Mouse (Mus musculus) midbrain, embryonic 12.5 days (tissue): ENCODE results near the gene Msi2. TPM values are rescaled to one million over a fixed set of nuclear protein-coding genes. Genes with fewer than 3 reads are reported as not detected.

ENCODE experiments used
- ATAC-seq: fragments of 200-750 bp; cut with Nextera tagmentation; 2 replicates; pipeline ENCODE4 v1.8.0; 2017; ENCODE audit warnings: low read depth, moderate TSS enrichment, moderate library complexity; ENCODE audit not compliant: low FRiP score
- H3K27ac ChIP-seq: fragments of 300-500 bp; sonication (generic); replicated peaks from 2 replicates; pipeline ENCODE4 v1.5.1; 2016; ENCODE audit warnings: mild to moderate bottlenecking
- H3K27me3 ChIP-seq: fragments of 300-500 bp; sonication (generic); 2 replicates; pipeline ENCODE4 v1.6.1; 2016; ENCODE audit warnings: mild to moderate bottlenecking
- H3K36me3 ChIP-seq: fragments of 300-500 bp; sonication (generic); 2 replicates; pipeline ENCODE4 v1.6.1; 2016
- H3K4me1 ChIP-seq: fragments of 300-500 bp; sonication (generic); 2 replicates; pipeline ENCODE4 v1.6.1; 2016
- H3K4me2 ChIP-seq: fragments of 300-500 bp; sonication (generic); replicated peaks from 2 replicates; pipeline ENCODE4 v1.6.1; 2016; ENCODE audit warnings: mild to moderate bottlenecking, moderate library complexity
- H3K4me3 ChIP-seq: fragments of 300-500 bp; sonication (generic); 2 replicates; pipeline ENCODE4 v1.5.1; 2016; ENCODE audit warnings: mild to moderate bottlenecking
- H3K9ac ChIP-seq: fragments of 300-500 bp; sonication (generic); replicated peaks from 2 replicates; pipeline ENCODE4 v1.6.1; 2016; ENCODE audit warnings: mild to moderate bottlenecking, moderate library complexity
- H3K9me3 ChIP-seq: fragments of 300-500 bp; sonication (generic); 2 replicates; pipeline ENCODE4 v1.6.1; 2016; ENCODE audit warnings: mild to moderate bottlenecking
- WGBS: fragments of 180-500 bp; shearing (Covaris S2); methylation state at CpG from one replicate; pipeline ENCODE4 v1.1.7; 2016; 5-methylcytosine and 5-hydroxymethylcytosine counted together
- polyA plus RNA-seq: library from polyadenylated mRNA; unstranded; fragments of >200 nt; fragmentation: Nextera tagmentation; extraction: Ambion mirVana; gene quantifications from 2 replicates; pipeline ENCODE4 v1.2.1, GENCODE M21; 2016

Msi2 gene
- polyA plus RNA-seq, 1 experiment from 2014 or later = 47.9 TPM

GRCm38 (mm10) chr11:88429680-88430079 lies 288.6 kb downstream of the Msi2 start:
- Histone ChIP-seq H3K4me3 (no peak overlapping the region), H3K27ac (peak overlapping the region; percentile 39; the same call in 1 of the 2 replicates), H3K4me2 (no peak overlapping the region), H3K36me3 (0 out of 2 replicates have a peak, but pooled peaks cover 4% of the 10 kb centered on the region), H3K4me1 (peaks cover 62% of the 10 kb centered on the region), H3K9ac (no peak overlapping the region), H3K9me3 (no peaks in the 10 kb centered on the region), H3K27me3 (no peaks in the 10 kb centered on the region)
- 96% methylated on average over 6 of the region's 6 CpGs for WGBS
- no peak for ATAC-seq

GRCm38 (mm10) chr11:88425631-88426101 lies 292.6 kb downstream of the Msi2 start:
- ATAC-seq = no peak
- H3K4me2 ChIP-seq = no peak overlapping the region
- peak overlapping the region; percentile 66; the same call in 1 of the 2 replicates for H3K27ac ChIP-seq

GRCm38 (mm10) chr11:88424034-88424767 lies 294.1 kb downstream of the Msi2 start:
- Histone ChIP-seq H3K4me3 (no peak overlapping the region), H3K4me1 (peaks cover 79% of the 10 kb centered on the region), H3K9me3 (no peaks in the 10 kb centered on the region), H3K9ac (no peak overlapping the region; the same call in 1 of the 2 replicates), H3K4me2 (no peak overlapping the region), H3K36me3 (no peaks in the 10 kb centered on the region), H3K27ac (peak overlapping the region; percentile 66), H3K27me3 (no peaks in the 10 kb centered on the region)
- WGBS = 62% methylated on average over 20 of the region's 20 CpGs
- no peak for ATAC-seq

More at GRCm38 (mm10) chr11:88425631-88426101, 292.6 kb downstream of the Msi2 start:
- Histone ChIP-seq H3K9me3 (no peaks in the 10 kb centered on the region), H3K4me1 (peaks cover 79% of the 10 kb centered on the region), H3K9ac (no peak overlapping the region), H3K27me3 (no peaks in the 10 kb centered on the region), H3K4me3 (no peak overlapping the region), H3K36me3 (0 out of 2 replicates have a peak, but pooled peaks cover 4% of the 10 kb centered on the region)
- WGBS = 58% methylated on average over 9 of the region's 9 CpGs

GRCm38 (mm10) chr11:88421057-88421578 lies 297.2 kb downstream of the Msi2 start:
- 66% methylated on average over 9 of the region's 9 CpGs for WGBS
- Histone ChIP-seq H3K27ac (peak overlapping the region; percentile 77), H3K9me3 (no peaks in the 10 kb centered on the region), H3K36me3 (no peaks in the 10 kb centered on the region), H3K27me3 (no peaks in the 10 kb centered on the region), H3K4me3 (no peak overlapping the region), H3K9ac (no peak overlapping the region), H3K4me2 (no peak overlapping the region), H3K4me1 (peaks cover 68% of the 10 kb centered on the region)
- no peak for ATAC-seq

- Histone ChIP-seq H3K4me2 (no peak overlapping the region), H3K27me3 (no peaks in the 10 kb centered on the region), H3K9me3 (no peaks in the 10 kb centered on the region), H3K27ac (peak overlapping the region; percentile 58; the same call in 1 of the 2 replicates), H3K9ac (no peak overlapping the region), H3K4me3 (no peak overlapping the region), H3K36me3 (no peaks in the 10 kb centered on the region), H3K4me1 (peaks cover 62% of the 10 kb centered on the region)
- WGBS = 88% methylated on average over 9 of the region's 9 CpGs
- ATAC-seq = no peak
Measured at GRCm38 (mm10) chr11:88419657-88420366, 298.5 kb downstream of the Msi2 start.

GRCm38 (mm10) chr11:88419064-88419463 lies 299.2 kb downstream of the Msi2 start:
- no peak overlapping the region for H3K4me2 ChIP-seq
- peaks cover 62% of the 10 kb centered on the region for H3K4me1 ChIP-seq
- no peak overlapping the region for H3K9ac ChIP-seq
- no peak for ATAC-seq
- H3K9me3 ChIP-seq = no peaks in the 10 kb centered on the region
- no peak overlapping the region for H3K4me3 ChIP-seq
- WGBS = 66% methylated on average over 7 of the region's 7 CpGs
- H3K27me3 ChIP-seq = no peaks in the 10 kb centered on the region
- H3K36me3 ChIP-seq = no peaks in the 10 kb centered on the region
- H3K27ac ChIP-seq = peak overlapping the region; percentile 58

GRCm38 (mm10) chr11:88414157-88414870 lies 304.0 kb downstream of the Msi2 start:
- Histone ChIP-seq H3K4me3 (no peak overlapping the region), H3K9ac (0 out of 2 replicates have a peak overlapping the region, but pooled peaks have one; percentile 7), H3K27me3 (no peaks in the 10 kb centered on the region), H3K4me2 (no peak overlapping the region), H3K4me1 (peaks cover 52% of the 10 kb centered on the region), H3K36me3 (peaks cover 19% of the 10 kb centered on the region), H3K27ac (peak overlapping the region; percentile 81), H3K9me3 (no peaks in the 10 kb centered on the region)
- WGBS = 30% methylated on average over 18 of the region's 18 CpGs
- peak; percentile 74 for ATAC-seq

GRCm38 (mm10) chr11:88412423-88413094 lies 305.8 kb downstream of the Msi2 start:
- peaks cover 51% of the 10 kb centered on the region for H3K4me1 ChIP-seq
- H3K27ac ChIP-seq = peak overlapping the region; percentile 81
- peak; percentile 70 for ATAC-seq
- peaks cover 22% of the 10 kb centered on the region for H3K36me3 ChIP-seq
- H3K4me3 ChIP-seq = no peak overlapping the region
- no peak overlapping the region for H3K9ac ChIP-seq
- H3K4me2 ChIP-seq = no peak overlapping the region
- no peaks in the 10 kb centered on the region for H3K9me3 ChIP-seq
- H3K27me3 ChIP-seq = no peaks in the 10 kb centered on the region
- WGBS = 20% methylated on average over 4 of the region's 5 CpGs

GRCm38 (mm10) chr11:88408305-88408704 lies 310.0 kb downstream of the Msi2 start:
- Histone ChIP-seq H3K4me2 (no peak overlapping the region), H3K4me3 (no peak overlapping the region), H3K9me3 (no peaks in the 10 kb centered on the region), H3K36me3 (peaks cover 18% of the 10 kb centered on the region), H3K27me3 (no peaks in the 10 kb centered on the region), H3K4me1 (peaks cover 70% of the 10 kb centered on the region), H3K9ac (no peak overlapping the region), H3K27ac (peak overlapping the region; percentile 46)
- ATAC-seq = no peak
- WGBS = 89% methylated on average over 8 of the region's 8 CpGs

- Histone ChIP-seq H3K36me3 (peaks cover 17% of the 10 kb centered on the region; the same call in 1 of the 2 replicates), H3K9me3 (no peaks in the 10 kb centered on the region), H3K9ac (no peak overlapping the region), H3K4me2 (no peak overlapping the region), H3K4me1 (peaks cover 70% of the 10 kb centered on the region), H3K4me3 (no peak overlapping the region), H3K27ac (peak overlapping the region; percentile 86), H3K27me3 (no peaks in the 10 kb centered on the region)
- WGBS = 26% methylated on average over 3 of the region's 3 CpGs
- peak; percentile 28; the same call in 1 of the 2 replicates for ATAC-seq
Measured at GRCm38 (mm10) chr11:88406408-88406915, 311.9 kb downstream of the Msi2 start.
